Mouse (Mus musculus) liver, embryonic 12.5 days (tissue): Measurements from ENCODE around the gene Gm3625. TPM values are rescaled to one million over a fixed set of nuclear protein-coding genes. Genes with fewer than 3 reads are reported as not detected.

Source experiments
- ATAC-seq: fragments of 200-750 bp; cut with Nextera tagmentation; 2 replicates; pipeline ENCODE4 v1.8.0; 2017; ENCODE audit warnings: moderate number of reproducible peaks, mild to moderate bottlenecking, moderate library complexity
- H3K27ac ChIP-seq: fragments of 300-500 bp; sonication (generic); 2 replicates; pipeline ENCODE4 v1.5.1; 2016; ENCODE audit warnings: mild to moderate bottlenecking
- H3K27me3 ChIP-seq: fragments of 300-500 bp; sonication (generic); replicated peaks from 2 replicates; pipeline ENCODE4 v1.6.1; 2016; ENCODE audit warnings: mild to moderate bottlenecking, moderate library complexity
- H3K36me3 ChIP-seq: fragments of 300-500 bp; sonication (generic); 2 replicates; pipeline ENCODE4 v1.6.1; 2016; ENCODE audit warnings: mild to moderate bottlenecking, moderate library complexity
- H3K4me1 ChIP-seq: fragments of 300-500 bp; sonication (generic); 2 replicates; pipeline ENCODE4 v1.6.1; 2016
- H3K4me2 ChIP-seq: fragments of 300-500 bp; sonication (generic); 2 replicates; pipeline ENCODE4 v1.6.1; 2016; ENCODE audit warnings: mild to moderate bottlenecking, moderate library complexity
- H3K4me3 ChIP-seq: fragments of 300-500 bp; sonication (generic); 2 replicates; pipeline ENCODE4 v1.5.1; 2016; ENCODE audit warnings: mild to moderate bottlenecking, moderate library complexity
- H3K9ac ChIP-seq: fragments of 300-500 bp; sonication (generic); 2 replicates; pipeline ENCODE4 v1.6.1; 2016; ENCODE audit warnings: mild to moderate bottlenecking, moderate library complexity
- H3K9me3 ChIP-seq: fragments of 300-500 bp; sonication (generic); replicated peaks from 2 replicates; pipeline ENCODE4 v1.6.1; 2016; ENCODE audit warnings: mild to moderate bottlenecking, moderate library complexity
- WGBS: fragments of 180-500 bp; shearing (Covaris S2); methylation state at CpG from one replicate; pipeline ENCODE4 v1.1.7; 2016; ENCODE audit not compliant: insufficient replicate concordance; 5-methylcytosine and 5-hydroxymethylcytosine counted together
- polyA plus RNA-seq: library from polyadenylated mRNA; unstranded; fragments of >200 nt; fragmentation: Nextera tagmentation; extraction: Ambion mirVana; gene quantifications from 2 replicates; pipeline ENCODE4 v1.2.1, GENCODE M21; 2016

The Gm3625 gene
- polyA plus RNA-seq, 1 experiment from 2014 or later, result not detected

DNA sequence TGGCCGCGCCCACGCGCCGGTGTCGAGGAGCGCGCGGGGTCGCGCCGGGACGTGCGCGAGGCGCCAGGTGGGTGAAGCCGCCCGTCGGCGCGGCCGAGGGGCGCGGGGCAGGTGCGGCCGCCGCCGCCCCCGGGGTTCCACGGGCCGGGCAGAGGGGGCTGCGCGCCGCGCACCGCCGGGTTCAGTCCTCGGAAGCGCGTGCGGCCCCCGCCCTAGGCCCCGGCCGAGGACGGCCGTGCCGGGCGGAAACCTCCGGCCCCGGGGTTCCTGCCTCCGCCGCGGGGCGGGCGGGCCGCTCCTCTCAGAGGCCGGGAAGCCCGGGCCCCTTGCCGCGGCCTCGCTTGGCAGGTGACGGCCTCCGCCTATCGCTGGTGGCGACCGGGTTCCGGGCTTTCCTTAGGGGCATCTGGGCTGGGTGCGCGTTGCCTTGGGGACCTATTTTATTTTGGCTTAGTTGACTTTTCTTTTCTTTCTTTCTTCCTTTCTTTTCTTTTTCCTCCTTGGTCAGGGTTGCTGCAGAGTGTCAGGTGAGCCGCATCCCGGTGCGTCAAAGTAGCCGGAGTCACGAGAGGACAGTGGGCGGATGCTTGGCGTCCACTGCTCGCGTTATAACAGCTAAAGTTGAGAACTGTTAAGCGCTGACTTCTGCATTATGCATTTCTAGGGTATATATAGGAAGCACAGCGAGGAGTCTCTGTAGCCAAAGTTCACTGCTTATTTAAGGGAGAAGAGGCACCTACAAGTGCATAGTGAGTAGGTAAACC, 621 bp upstream of the Gm3625 start:
- peak overlapping the region; percentile 93 for H3K4me2 ChIP-seq
- no peaks in the 10 kb centered on the region for H3K27me3 ChIP-seq
- peak; percentile 87 for ATAC-seq
- peak overlapping the region; percentile 92 for H3K9ac ChIP-seq
- under 1% methylated on average over 80 of the region's 80 CpGs for WGBS
- no peaks in the 10 kb centered on the region for H3K9me3 ChIP-seq
- H3K4me1 ChIP-seq, result peaks cover 34% of the 10 kb centered on the region
- H3K36me3 ChIP-seq, result peaks cover 3% of the 10 kb centered on the region; the same call in 1 of the 2 replicates
- H3K4me3 ChIP-seq, result peak overlapping the region; percentile 92
- H3K27ac ChIP-seq, result peak overlapping the region; percentile 90

DNA sequence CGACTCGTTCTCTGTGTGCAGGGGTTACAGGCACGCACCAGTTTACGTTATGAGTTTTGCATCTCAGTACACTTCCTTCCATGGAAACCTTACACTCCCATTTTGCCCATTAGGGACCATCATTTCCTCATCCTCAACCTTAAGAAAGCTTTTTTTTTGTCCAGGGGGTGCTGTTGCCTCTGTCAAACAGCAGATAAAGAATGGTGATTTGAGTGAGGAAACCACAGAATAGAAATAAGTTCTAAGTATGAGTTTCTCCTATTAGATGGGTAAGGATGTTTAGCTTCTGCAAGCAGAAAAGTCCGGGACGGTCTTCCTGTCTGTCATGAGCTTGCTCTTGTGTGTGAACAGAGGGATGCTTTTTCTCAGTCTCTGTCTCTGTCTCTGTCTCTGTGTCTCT, 702 bp downstream of the Gm3625 start:
- Histone ChIP-seq H3K4me1 (peaks cover 33% of the 10 kb centered on the region), H3K36me3 (peaks cover 3% of the 10 kb centered on the region; the same call in 1 of the 2 replicates), H3K9me3 (no peaks in the 10 kb centered on the region), H3K4me2 (peak overlapping the region; percentile 93), H3K4me3 (peak overlapping the region; percentile 92), H3K27ac (no peak overlapping the region), H3K27me3 (no peaks in the 10 kb centered on the region), H3K9ac (peak overlapping the region; percentile 92)
- ATAC-seq, result no peak
- WGBS, result 51% methylated on average over 6 of the region's 6 CpGs

- Histone ChIP-seq H3K4me3 (no peak overlapping the region), H3K27me3 (no peaks in the 10 kb centered on the region), H3K4me1 (peaks cover 7% of the 10 kb centered on the region), H3K4me2 (no peak overlapping the region), H3K9me3 (no peaks in the 10 kb centered on the region; the same call in 1 of the 2 replicates), H3K9ac (no peak overlapping the region), H3K27ac (no peak overlapping the region), H3K36me3 (no peaks in the 10 kb centered on the region)
- ATAC-seq, result no peak
- WGBS, result 71% methylated on average over 3 of the region's 3 CpGs
Observed at GRCm38 (mm10) chr12:4588603-4589002, 4.1 kb downstream of the Gm3625 start.

DNA sequence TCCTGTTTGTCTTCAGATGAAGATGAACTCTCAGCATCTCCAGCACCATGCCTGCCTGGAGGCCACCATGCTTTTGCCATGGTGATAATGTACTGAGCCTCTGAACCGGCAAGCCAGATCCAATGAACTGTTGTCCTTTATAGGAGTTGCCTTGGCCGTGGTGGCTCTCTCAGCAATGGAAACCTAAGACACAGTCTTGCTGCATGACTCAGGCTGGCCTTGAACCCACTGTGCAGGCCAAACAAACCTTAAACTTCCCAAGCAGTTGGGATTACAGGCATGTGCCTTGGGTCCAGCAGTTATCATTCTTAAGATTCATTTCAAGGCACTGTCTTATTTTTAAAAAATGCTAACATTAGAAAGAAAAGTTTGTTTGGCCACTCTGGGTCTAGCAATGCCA, 4.9 kb downstream of the Gm3625 start:
- no peak overlapping the region for H3K4me2 ChIP-seq
- H3K4me3 ChIP-seq, result no peak overlapping the region
- H3K4me1 ChIP-seq, result peaks cover 6% of the 10 kb centered on the region
- no peaks in the 10 kb centered on the region; the same call in 1 of the 2 replicates for H3K9me3 ChIP-seq
- 66% methylated on average over 2 of the region's 2 CpGs for WGBS
- H3K36me3 ChIP-seq, result no peaks in the 10 kb centered on the region
- H3K27me3 ChIP-seq, result no peaks in the 10 kb centered on the region
- H3K27ac ChIP-seq, result no peak overlapping the region
- ATAC-seq, result no peak
- H3K9ac ChIP-seq, result no peak overlapping the region

GRCm38 (mm10) chr12:4582326-4582725, 10.4 kb downstream of the Gm3625 start:
- Histone ChIP-seq H3K4me2 (no peak overlapping the region), H3K9ac (no peak overlapping the region), H3K27me3 (no peaks in the 10 kb centered on the region), H3K4me1 (no peaks in the 10 kb centered on the region), H3K4me3 (no peak overlapping the region), H3K27ac (no peak overlapping the region), H3K9me3 (no peaks in the 10 kb centered on the region; the same call in 1 of the 2 replicates), H3K36me3 (no peaks in the 10 kb centered on the region)
- ATAC-seq, result no peak

DNA sequence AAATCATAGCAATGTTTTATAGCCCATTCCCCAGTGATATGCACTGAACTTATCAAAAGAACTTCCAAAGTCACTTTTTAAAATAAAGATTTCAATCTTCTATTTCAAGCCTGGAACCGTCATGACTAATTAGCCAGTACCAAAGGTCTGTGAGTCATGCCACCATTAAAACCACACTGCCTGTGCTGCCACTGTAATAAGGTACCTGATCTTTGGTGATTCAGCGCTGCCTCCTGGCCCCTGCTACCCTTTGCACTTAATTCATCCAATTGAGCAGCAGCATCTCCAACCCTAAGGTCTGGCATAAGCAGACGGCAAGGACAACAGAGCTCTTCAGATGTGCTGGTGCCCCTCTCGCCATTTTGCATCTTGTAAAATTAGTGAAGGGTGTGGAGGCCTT, 18.7 kb downstream of the Gm3625 start:
- H3K9ac ChIP-seq, result no peak overlapping the region
- no peaks in the 10 kb centered on the region for H3K4me1 ChIP-seq
- H3K4me2 ChIP-seq, result no peak overlapping the region
- no peak for ATAC-seq
- no peaks in the 10 kb centered on the region for H3K9me3 ChIP-seq
- no peaks in the 10 kb centered on the region for H3K36me3 ChIP-seq
- 62% methylated on average over 4 of the region's 4 CpGs for WGBS
- H3K27ac ChIP-seq, result no peak overlapping the region
- H3K27me3 ChIP-seq, result no peaks in the 10 kb centered on the region
- H3K4me3 ChIP-seq, result no peak overlapping the region

- ATAC-seq, result peak; percentile 79; the same call in 1 of the 2 replicates
- no peaks in the 10 kb centered on the region for H3K4me1 ChIP-seq
- H3K9ac ChIP-seq, result no peak overlapping the region
Observed at GRCm38 (mm10) chr12:4571864-4572263, 20.9 kb downstream of the Gm3625 start.

DNA sequence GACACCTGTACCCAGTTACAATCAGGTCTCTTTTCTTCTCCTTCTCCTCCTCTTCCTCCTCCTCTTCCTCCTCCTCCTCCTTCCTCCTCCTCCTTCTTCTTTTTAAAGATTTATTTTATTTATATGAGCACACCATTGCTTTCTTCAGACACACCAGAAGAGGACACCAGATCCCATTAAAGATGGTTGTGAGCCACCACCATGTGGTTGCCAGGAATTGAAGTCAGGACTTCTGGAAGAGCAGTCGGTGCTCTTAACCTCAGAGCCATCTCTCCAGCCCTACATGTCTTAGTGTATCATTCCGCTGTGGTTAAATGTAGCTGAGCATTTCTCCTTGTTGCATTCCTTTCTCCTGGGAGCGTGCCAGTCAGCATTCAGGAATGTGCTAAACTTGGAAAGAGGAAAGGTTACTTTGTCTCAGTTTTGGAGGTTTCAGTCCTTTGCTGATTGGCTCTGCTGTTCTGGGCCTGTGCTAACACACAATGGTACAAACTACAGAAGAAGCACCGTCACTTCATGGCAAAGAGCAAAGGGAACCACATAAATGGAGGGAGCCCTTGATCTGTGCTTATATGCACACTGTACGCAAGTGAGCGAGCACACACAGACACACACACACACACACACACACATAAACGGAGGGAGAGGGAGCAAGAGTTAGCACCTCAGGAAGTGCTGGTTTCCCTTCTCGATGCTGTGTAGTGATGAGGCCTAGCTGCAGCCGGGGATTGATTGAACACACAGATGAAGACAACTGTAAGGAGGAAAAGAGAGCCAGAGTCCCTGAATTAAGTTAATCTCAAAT, 34.0 kb downstream of the Gm3625 start:
- Histone ChIP-seq H3K27ac (no peak overlapping the region), H3K4me3 (no peak overlapping the region), H3K36me3 (no peaks in the 10 kb centered on the region), H3K9me3 (no peaks in the 10 kb centered on the region), H3K4me1 (no peaks in the 10 kb centered on the region), H3K9ac (no peak overlapping the region), H3K27me3 (no peaks in the 10 kb centered on the region), H3K4me2 (no peak overlapping the region)
- WGBS, result 59% methylated on average over 9 of the region's 9 CpGs
- no peak for ATAC-seq

More at GRCm38 (mm10) chr12:4571864-4572263, 20.9 kb downstream of the Gm3625 start:
- Histone ChIP-seq H3K27me3 (no peaks in the 10 kb centered on the region), H3K4me3 (no peak overlapping the region), H3K4me2 (no peak overlapping the region), H3K9me3 (no peaks in the 10 kb centered on the region), H3K27ac (no peak overlapping the region), H3K36me3 (no peaks in the 10 kb centered on the region)
- WGBS, result 20% methylated on average over 5 of the region's 5 CpGs

- no peaks in the 10 kb centered on the region for H3K27me3 ChIP-seq
- no peaks in the 10 kb centered on the region for H3K4me1 ChIP-seq
- WGBS, result 78% methylated on average over 3 of the region's 3 CpGs
Observed at GRCm38 (mm10) chr12:4558013-4558412, 34.7 kb downstream of the Gm3625 start.

DNA sequence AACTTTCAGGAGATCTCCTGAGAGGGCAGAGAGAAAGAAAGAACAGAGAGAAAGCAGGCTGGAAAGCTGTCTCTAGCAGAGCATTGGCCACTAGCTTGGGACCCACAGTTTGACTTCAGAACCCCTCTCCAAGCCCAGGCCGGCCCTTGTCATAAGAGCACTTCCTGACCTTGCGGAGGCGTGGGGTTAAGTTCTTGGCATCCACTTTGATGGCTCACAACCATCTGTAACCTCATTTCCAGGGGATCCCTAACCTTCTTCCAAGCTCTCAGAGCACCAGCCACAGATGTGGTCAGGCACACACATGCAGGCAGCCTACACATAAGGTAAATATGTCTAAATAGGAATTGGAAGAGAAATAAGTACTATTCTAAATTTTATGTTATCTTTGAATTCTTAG, 35.3 kb downstream of the Gm3625 start:
- no peak overlapping the region for H3K4me3 ChIP-seq
- no peaks in the 10 kb centered on the region for H3K4me1 ChIP-seq
- no peaks in the 10 kb centered on the region for H3K9me3 ChIP-seq
- no peaks in the 10 kb centered on the region for H3K27me3 ChIP-seq
- no peak overlapping the region for H3K9ac ChIP-seq
- WGBS, result 54% methylated on average over 3 of the region's 3 CpGs
- H3K27ac ChIP-seq, result no peak overlapping the region
- no peak for ATAC-seq
- no peaks in the 10 kb centered on the region for H3K36me3 ChIP-seq
- no peak overlapping the region for H3K4me2 ChIP-seq

More at GRCm38 (mm10) chr12:4558013-4558412, 34.7 kb downstream of the Gm3625 start:
- no peak overlapping the region for H3K9ac ChIP-seq
- ATAC-seq, result no peak
- no peaks in the 10 kb centered on the region for H3K9me3 ChIP-seq
- no peak overlapping the region for H3K4me2 ChIP-seq
- H3K4me3 ChIP-seq, result no peak overlapping the region
- H3K36me3 ChIP-seq, result no peaks in the 10 kb centered on the region
- no peak overlapping the region for H3K27ac ChIP-seq

- Histone ChIP-seq H3K27me3 (peaks cover 1% of the 10 kb centered on the region; the same call in 1 of the 2 replicates), H3K27ac (no peak overlapping the region), H3K36me3 (no peaks in the 10 kb centered on the region), H3K4me1 (0 out of 2 replicates have a peak, but pooled peaks cover under 1% of the 10 kb centered on the region), H3K4me2 (no peak overlapping the region), H3K9ac (no peak overlapping the region), H3K4me3 (no peak overlapping the region), H3K9me3 (no peaks in the 10 kb centered on the region)
- no peak for ATAC-seq
- WGBS, result 69% methylated on average over 9 of the region's 9 CpGs
Observed at GRCm38 (mm10) chr12:4556891-4557290, 35.8 kb downstream of the Gm3625 start.

DNA sequence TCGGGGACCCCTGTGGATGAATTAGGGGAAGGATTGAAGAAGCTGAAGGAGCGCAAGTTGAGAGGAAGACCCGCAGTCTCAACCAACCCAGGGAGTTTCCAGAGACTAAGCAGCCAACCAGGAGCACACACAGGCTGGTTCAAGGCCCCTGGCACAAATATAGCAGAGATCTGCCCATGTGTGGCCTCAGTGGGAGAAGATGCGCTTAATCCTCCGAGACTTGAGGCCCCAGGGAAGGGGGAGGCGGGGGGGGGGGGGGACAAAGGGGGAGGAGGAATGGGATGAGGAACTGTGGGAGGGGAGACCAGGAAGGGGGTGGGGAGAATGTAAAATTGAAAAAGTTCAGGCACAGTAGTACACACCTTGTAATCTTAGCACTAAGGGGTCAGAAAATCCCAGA, 37.3 kb downstream of the Gm3625 start:
- peaks cover 6% of the 10 kb centered on the region; the same call in 1 of the 2 replicates for H3K27me3 ChIP-seq
- H3K4me2 ChIP-seq, result no peak overlapping the region
- no peak overlapping the region for H3K27ac ChIP-seq
- no peak overlapping the region for H3K9ac ChIP-seq
- H3K36me3 ChIP-seq, result no peaks in the 10 kb centered on the region
- no peak overlapping the region for H3K4me3 ChIP-seq
- 55% methylated on average over 6 of the region's 6 CpGs for WGBS
- no peaks in the 10 kb centered on the region for H3K9me3 ChIP-seq
- H3K4me1 ChIP-seq, result 0 out of 2 replicates have a peak, but pooled peaks cover 3% of the 10 kb centered on the region
- ATAC-seq, result no peak
